Mouse (Mus musculus): Measurements from ENCODE around the gene Arrb2. TPM values are rescaled to one million over a fixed set of nuclear protein-coding genes. Genes with fewer than 3 reads are reported as not detected.

Arrb2 gene
- polyA plus RNA-seq, 1 experiment, result 79.7 TPM

GRCm38 (mm10) chr11:70485498-70485897, 53.1 kb downstream of the Arrb2 start:
- Histone ChIP-seq H3K4me1 (ENCODE audit: control insufficient read depth, insufficient read depth, low read length) (no peaks in the 10 kb centered on the region), H3K4me3 (replicated peaks; ENCODE audit: insufficient read depth, low read depth, low read length) (no peak overlapping the region), H3K27ac (ENCODE audit: insufficient read depth, low read length) (no peak overlapping the region), H3K27me3 (ENCODE audit: control insufficient read depth, insufficient read depth, low read length) (no peaks in the 10 kb centered on the region)
- TF ChIP-seq POLR2A (IDR thresholded peaks at IDR 0.05; ENCODE audit: borderline replicate concordance, insufficient read depth, low read length) (no peak), CTCF (IDR thresholded peaks at IDR 0.05; ENCODE audit: borderline replicate concordance, insufficient read depth, low read depth, low read length) (no peak)
- WGBS, result 33% methylated on average over 2 of the region's 2 CpGs
- DNase-seq, result no peak

- no peak for DNase-seq
- no peaks in the 10 kb centered on the region for H3K27me3 ChIP-seq (ENCODE audit: control insufficient read depth, insufficient read depth, low read length)
- H3K4me1 ChIP-seq (ENCODE audit: control insufficient read depth, insufficient read depth, low read length), result no peaks in the 10 kb centered on the region
- TF ChIP-seq CTCF (IDR thresholded peaks at IDR 0.05; ENCODE audit: borderline replicate concordance, insufficient read depth, low read depth, low read length) (no peak), POLR2A (IDR thresholded peaks at IDR 0.05; ENCODE audit: borderline replicate concordance, insufficient read depth, low read length) (no peak)
- H3K27ac ChIP-seq (ENCODE audit: insufficient read depth, low read length), result no peak overlapping the region
- H3K4me3 ChIP-seq (replicated peaks; ENCODE audit: insufficient read depth, low read depth, low read length), result no peak overlapping the region
- 25% methylated on average over 4 of the region's 4 CpGs for WGBS
Observed at GRCm38 (mm10) chr11:70487816-70488215, 55.4 kb downstream of the Arrb2 start.

GRCm38 (mm10) chr11:70489138-70489537, 56.7 kb downstream of the Arrb2 start:
- Histone ChIP-seq H3K27me3 (ENCODE audit: control insufficient read depth, insufficient read depth, low read length) (no peaks in the 10 kb centered on the region), H3K27ac (ENCODE audit: insufficient read depth, low read length) (no peak overlapping the region), H3K4me1 (ENCODE audit: control insufficient read depth, insufficient read depth, low read length) (no peaks in the 10 kb centered on the region), H3K4me3 (replicated peaks; ENCODE audit: insufficient read depth, low read depth, low read length) (no peak overlapping the region)
- WGBS, result 58% methylated on average over 3 of the region's 3 CpGs
- no peak for DNase-seq
- TF ChIP-seq POLR2A (IDR thresholded peaks at IDR 0.05; ENCODE audit: borderline replicate concordance, insufficient read depth, low read length) (no peak), CTCF (IDR thresholded peaks at IDR 0.05; ENCODE audit: borderline replicate concordance, insufficient read depth, low read depth, low read length) (no peak)

- no peak overlapping the region for H3K27ac ChIP-seq (ENCODE audit: insufficient read depth, low read length)
- 86% methylated on average over 6 of the region's 6 CpGs for WGBS
- no peaks in the 10 kb centered on the region for H3K4me1 ChIP-seq (ENCODE audit: control insufficient read depth, insufficient read depth, low read length)
- no peak for DNase-seq
- H3K27me3 ChIP-seq (ENCODE audit: control insufficient read depth, insufficient read depth, low read length), result no peaks in the 10 kb centered on the region
- TF ChIP-seq POLR2A (IDR thresholded peaks at IDR 0.05; ENCODE audit: borderline replicate concordance, insufficient read depth, low read length), result no peak
- TF ChIP-seq CTCF (IDR thresholded peaks at IDR 0.05; ENCODE audit: borderline replicate concordance, insufficient read depth, low read depth, low read length), result no peak
- no peak overlapping the region for H3K4me3 ChIP-seq (replicated peaks; ENCODE audit: insufficient read depth, low read depth, low read length)
Observed at GRCm38 (mm10) chr11:70489684-70490083, 57.2 kb downstream of the Arrb2 start.

Other genes starting within 250 kb of the Arrb2 start
- 209 and 244 TPM in 2 replicates for gene Slc16a11, start 219.9 kb upstream of the Arrb2 start, polyA plus RNA-seq (2012; rRNA removed)
- gene Slc16a13, start 211.6 kb upstream of the Arrb2 start, polyA plus RNA-seq (2012; rRNA removed), result 8.8 and 11.3 TPM in 2 replicates
- 1.1 and 1.4 TPM in 2 replicates for gene Bcl6b, start 202.8 kb upstream of the Arrb2 start, polyA plus RNA-seq (2012; rRNA removed)
- gene 0610010K14Rik, start 194.7 kb upstream of the Arrb2 start, polyA plus RNA-seq (2012; rRNA removed), result 94.0 and 96.5 TPM in 2 replicates
- gene Gm21988, start 192.8 kb upstream of the Arrb2 start, polyA plus RNA-seq (2012; rRNA removed), result 9.7 and 10.3 TPM in 2 replicates
- 359 TPM in 2 replicates for gene Rnasek, start 192.8 kb upstream of the Arrb2 start, polyA plus RNA-seq (2012; rRNA removed)
- gene Alox12, start 177.3 kb upstream of the Arrb2 start, polyA plus RNA-seq (2012; rRNA removed), result 1.1 and 1.2 TPM in 2 replicates
- not detected in 2 replicates for gene Alox12e, start 110.0 kb upstream of the Arrb2 start, polyA plus RNA-seq (2012; rRNA removed)
- 0.05 TPM in 1 of 2 replicates, not detected in the other for gene Alox15, start 80.6 kb upstream of the Arrb2 start, polyA plus RNA-seq (2012; rRNA removed)
- 18.3 and 20.1 TPM in 2 replicates for gene Pelp1, start 22.6 kb upstream of the Arrb2 start, polyA plus RNA-seq (2012; rRNA removed)
- 20.4 and 20.5 TPM in 2 replicates for gene Med11, start 19.3 kb downstream of the Arrb2 start, polyA plus RNA-seq (2012; rRNA removed)
- 0.21 and 0.25 TPM in 2 replicates for gene Zmynd15, start 26.8 kb downstream of the Arrb2 start, polyA plus RNA-seq (2012; rRNA removed)
- 1.8 and 2.6 TPM in 2 replicates for gene Cxcl16, start 27.3 kb downstream of the Arrb2 start, polyA plus RNA-seq (2012; rRNA removed)
- gene Tm4sf5, start 72.6 kb downstream of the Arrb2 start, polyA plus RNA-seq (2012; rRNA removed), result 0.54 TPM in 2 replicates
- 0.30 TPM in 1 of 2 replicates, not detected in the other for gene Vmo1, start 82.0 kb downstream of the Arrb2 start, polyA plus RNA-seq (2012; rRNA removed)
- 0.11 TPM in 1 of 2 replicates, not detected in the other for gene Gltpd2, start 86.6 kb downstream of the Arrb2 start, polyA plus RNA-seq (2012; rRNA removed)
- 319 TPM in 2 replicates for gene Psmb6, start 92.7 kb downstream of the Arrb2 start, polyA plus RNA-seq (2012; rRNA removed)
- gene Gm40193, start 100.3 kb downstream of the Arrb2 start, polyA plus RNA-seq (2012; rRNA removed), result not detected in 2 replicates
- gene Pld2, start 107.4 kb downstream of the Arrb2 start, polyA plus RNA-seq (2012; rRNA removed), result 19.2 and 21.3 TPM in 2 replicates
- 222 and 224 TPM in 2 replicates for gene Mink1, start 130.2 kb downstream of the Arrb2 start, polyA plus RNA-seq (2012; rRNA removed)
- not detected in 2 replicates for gene 4930544D05Rik, start 183.2 kb downstream of the Arrb2 start, polyA plus RNA-seq (2012; rRNA removed)
- gene Chrne, start 186.6 kb downstream of the Arrb2 start, polyA plus RNA-seq (2012; rRNA removed), result 0.10 and 0.25 TPM in 2 replicates
- not detected in 2 replicates for gene Gp1ba, start 206.5 kb downstream of the Arrb2 start, polyA plus RNA-seq (2012; rRNA removed)
- gene Rnf167, start 214.6 kb downstream of the Arrb2 start, polyA plus RNA-seq (2012; rRNA removed), result 143 and 152 TPM in 2 replicates
- gene Slc25a11, start 214.8 kb downstream of the Arrb2 start, polyA plus RNA-seq (2012; rRNA removed), result 184 and 191 TPM in 2 replicates
- 289 and 305 TPM in 2 replicates for gene Pfn1, start 222.0 kb downstream of the Arrb2 start, polyA plus RNA-seq (2012; rRNA removed)
- gene Eno3, start 224.6 kb downstream of the Arrb2 start, polyA plus RNA-seq (2012; rRNA removed), result 35.0 and 35.9 TPM in 2 replicates
- gene Spag7, start 236.8 kb downstream of the Arrb2 start, polyA plus RNA-seq (2012; rRNA removed), result 84.3 and 93.2 TPM in 2 replicates

Data from cerebellum, adult 2 months (tissue).